Mouse (Mus musculus) kidney, postnatal 14 days (tissue): Measurements from ENCODE around the gene Agps.
A peak's percentile ranks its signal among the peaks of the same experiment; 100 is the strongest.

Experiments
- DNase-seq: peaks from one replicate; pipeline ENCODE4 v3.0.0; 2022; ENCODE audit warnings: mixed read lengths

The Agps gene

GRCm38 (mm10) chr2:75828931-75829610, 2.9 kb upstream of the Agps start:
- no peak for DNase-seq

GRCm38 (mm10) chr2:75830233-75830632, 1.7 kb upstream of the Agps start:
- no peak for DNase-seq

GRCm38 (mm10) chr2:75832781-75833180, 804 bp downstream of the Agps start:
- DNase-seq = no peak

GRCm38 (mm10) chr2:75834492-75834891, 2.5 kb downstream of the Agps start:
- DNase-seq = peak; percentile 21

GRCm38 (mm10) chr2:75842302-75842701, 10.3 kb downstream of the Agps start:
- DNase-seq = no peak

- no peak for DNase-seq
These were observed 15.7 kb downstream of the Agps start for GRCm38 (mm10) chr2:75847708-75848107.

GRCm38 (mm10) chr2:75852483-75852882, 20.5 kb downstream of the Agps start:
- no peak for DNase-seq

GRCm38 (mm10) chr2:75854136-75854535, 22.2 kb downstream of the Agps start:
- DNase-seq = no peak

GRCm38 (mm10) chr2:75861115-75861514, 29.1 kb downstream of the Agps start:
- no peak for DNase-seq

- peak; percentile 25 for DNase-seq
These were observed 37.6 kb downstream of the Agps start for GRCm38 (mm10) chr2:75869604-75870003.

GRCm38 (mm10) chr2:75874008-75874559, 42.1 kb downstream of the Agps start:
- DNase-seq = no peak

GRCm38 (mm10) chr2:75879791-75880190, 47.8 kb downstream of the Agps start:
- DNase-seq = peak; percentile 22

- peak; percentile 69 for DNase-seq
These were observed 51.6 kb downstream of the Agps start for GRCm38 (mm10) chr2:75883543-75883942.

- no peak for DNase-seq
These were observed 60.0 kb downstream of the Agps start for GRCm38 (mm10) chr2:75891981-75892380.

- DNase-seq = no peak
These were observed 63.7 kb downstream of the Agps start for GRCm38 (mm10) chr2:75895711-75896110.

- no peak for DNase-seq
These were observed 68.3 kb downstream of the Agps start for GRCm38 (mm10) chr2:75900281-75900680.

- DNase-seq = no peak
These were observed 69.9 kb downstream of the Agps start for GRCm38 (mm10) chr2:75901869-75902268.

GRCm38 (mm10) chr2:75907142-75907541, 75.2 kb downstream of the Agps start:
- no peak for DNase-seq

- no peak for DNase-seq
These were observed 83.1 kb downstream of the Agps start for GRCm38 (mm10) chr2:75915040-75915439.

GRCm38 (mm10) chr2:75923807-75924340, 91.9 kb downstream of the Agps start:
- no peak for DNase-seq

- no peak for DNase-seq
These were observed 94.1 kb downstream of the Agps start for GRCm38 (mm10) chr2:75926061-75926460.

- DNase-seq = no peak
These were observed 96.0 kb downstream of the Agps start for GRCm38 (mm10) chr2:75928011-75928410.

GRCm38 (mm10) chr2:75929141-75929540, 97.2 kb downstream of the Agps start:
- no peak for DNase-seq

- no peak for DNase-seq
These were observed 97.9 kb downstream of the Agps start for GRCm38 (mm10) chr2:75929786-75930444.
